Comparison of ENCODE assay signal across 8 mouse cellular contexts in genomic region chr4:100214324-100215215, GRCm38 (mm10).
A peak's percentile ranks its signal among the peaks of the same experiment; 100 is the strongest.
DNase-seq lines count a peak whose midpoint lies in the region; ATAC-seq and TF ChIP-seq lines count a peak whose summit lies in the region.

No protein-coding gene starts in this region.

- peak; percentile 47 for DNase-seq in ovary, postnatal 36 days (ENCODE audit: low spot score)
- no peak for DNase-seq in ovary, postnatal 10 days (ENCODE audit: low spot score)
- DNase-seq in brain, adult 2 months (ENCODE audit: low read depth, low spot score) = peak; percentile 37
- peak; percentile 47 for DNase-seq in heart, postnatal 0 days (ENCODE audit: low spot score)
- DNase-seq in neural tube, embryonic 11.5 days (ENCODE audit: low spot score) = peak; percentile 37
- no peak for DNase-seq in spleen, postnatal 4 days (ENCODE audit: low spot score in 2 of 2)
- DNase-seq in forebrain, embryonic 10.5 days (ENCODE audit: extremely low spot score, low spot score) = no peak

- no peaks in the 10 kb centered on the region for H3K27me3 ChIP-seq in heart, postnatal 0 days (ENCODE audit: control insufficient read depth, insufficient read depth, low read length)
- peaks cover 20% of the 10 kb centered on the region for H3K27me3 ChIP-seq in limb, embryonic 13.5 days
- H3K27me3 ChIP-seq in neural tube, embryonic 11.5 days (ENCODE audit: control insufficient read depth, insufficient read depth, low read length) = no peaks in the 10 kb centered on the region
- H3K27me3 ChIP-seq in forebrain, embryonic 10.5 days (ENCODE audit: poor library complexity, severe bottlenecking) = no peaks in the 10 kb centered on the region

- H3K9ac ChIP-seq in heart, postnatal 0 days (replicated peaks; ENCODE audit: low read depth, low read length) = no peak overlapping the region
- no peak overlapping the region for H3K9ac ChIP-seq in limb, embryonic 13.5 days
- H3K9ac ChIP-seq in neural tube, embryonic 11.5 days (ENCODE audit: low read length) = no peak overlapping the region

- H3K27ac ChIP-seq in heart, postnatal 0 days (ENCODE audit: low read depth) = no peak overlapping the region; the same call in 1 of the 2 replicates
- 0 out of 2 replicates have a peak overlapping the region, but pooled peaks have one; percentile 28 for H3K27ac ChIP-seq in limb, embryonic 13.5 days
- H3K27ac ChIP-seq in neural tube, embryonic 11.5 days (ENCODE audit: low read depth, low read length) = no peak overlapping the region
- no peak overlapping the region for H3K27ac ChIP-seq in forebrain, embryonic 10.5 days

- WGBS in heart, postnatal 0 days = 75% methylated on average over 13 of the region's 13 CpGs
- WGBS in limb, embryonic 13.5 days = 40% methylated on average over 13 of the region's 13 CpGs
- 52% methylated on average over 13 of the region's 13 CpGs for WGBS in neural tube, embryonic 11.5 days
- WGBS in forebrain, embryonic 10.5 days = 69% methylated on average over 13 of the region's 13 CpGs

- no peak overlapping the region for H3K4me3 ChIP-seq in heart, postnatal 0 days (ENCODE audit: low read depth, low read length)
- no peak overlapping the region for H3K4me3 ChIP-seq in limb, embryonic 13.5 days
- H3K4me3 ChIP-seq in neural tube, embryonic 11.5 days (ENCODE audit: low read depth, low read length) = no peak overlapping the region
- H3K4me3 ChIP-seq in forebrain, embryonic 10.5 days = no peak overlapping the region

- TF ChIP-seq CTCF in heart, postnatal 0 days (IDR thresholded peaks at IDR 0.05; ENCODE audit: low read depth) = peak; percentile 62

- peaks cover 29% of the 10 kb centered on the region for H3K4me1 ChIP-seq in heart, postnatal 0 days (ENCODE audit: control insufficient read depth, insufficient read depth)
- H3K4me1 ChIP-seq in limb, embryonic 13.5 days = peaks cover 15% of the 10 kb centered on the region
- no peaks in the 10 kb centered on the region for H3K4me1 ChIP-seq in neural tube, embryonic 11.5 days (ENCODE audit: control insufficient read depth, insufficient read depth, low read length)
- peaks cover 14% of the 10 kb centered on the region; the same call in 1 of the 2 replicates for H3K4me1 ChIP-seq in forebrain, embryonic 10.5 days

- TF ChIP-seq EP300 in heart, postnatal 0 days (IDR thresholded peaks at IDR 0.05; ENCODE audit: low read depth) = no peak

- peak; percentile 34 for ATAC-seq in heart, postnatal 0 days (ENCODE audit: insufficient read depth, low read depth)
- no peak; the same call in none of the 2 replicates for ATAC-seq in limb, embryonic 13.5 days (ENCODE audit: low FRiP score, low read depth)
- no peak for ATAC-seq in neural tube, embryonic 11.5 days (ENCODE audit: insufficient read depth, low FRiP score, low TSS enrichment)

- no peak overlapping the region for H3K4me2 ChIP-seq in heart, postnatal 0 days (ENCODE audit: low read depth, low read length)
- no peak overlapping the region for H3K4me2 ChIP-seq in limb, embryonic 13.5 days (replicated peaks)
- no peak overlapping the region for H3K4me2 ChIP-seq in neural tube, embryonic 11.5 days (ENCODE audit: low read depth)

- H3K9me3 ChIP-seq in heart, postnatal 0 days (replicated peaks; ENCODE audit: control insufficient read depth, low read length) = no peaks in the 10 kb centered on the region
- H3K9me3 ChIP-seq in limb, embryonic 13.5 days = no peaks in the 10 kb centered on the region
- H3K9me3 ChIP-seq in neural tube, embryonic 11.5 days (ENCODE audit: control insufficient read depth, low read length) = no peaks in the 10 kb centered on the region
- no peaks in the 10 kb centered on the region for H3K9me3 ChIP-seq in forebrain, embryonic 10.5 days

- H3K36me3 ChIP-seq in heart, postnatal 0 days (replicated peaks; ENCODE audit: control insufficient read depth, insufficient read depth, low read length) = no peaks in the 10 kb centered on the region
- no peaks in the 10 kb centered on the region for H3K36me3 ChIP-seq in limb, embryonic 13.5 days
- no peaks in the 10 kb centered on the region for H3K36me3 ChIP-seq in neural tube, embryonic 11.5 days (ENCODE audit: control insufficient read depth, insufficient read depth, low read length)
- no peaks in the 10 kb centered on the region for H3K36me3 ChIP-seq in forebrain, embryonic 10.5 days (replicated peaks)

Comparison
In these comparisons a context has a peak if more than half of its experiments do, and no peak if none do; other contexts are left out.
1. DNase-seq: peak in ovary, postnatal 36 days (single experiment), brain, adult 2 months (single experiment), heart, postnatal 0 days (single experiment) and neural tube, embryonic 11.5 days (single experiment); none in ovary, postnatal 10 days (single experiment), spleen, postnatal 4 days (0 of 2) and forebrain, embryonic 10.5 days (single experiment).